11 mouse cellular contexts compared by ENCODE assay signal in the genomic region with DNA sequence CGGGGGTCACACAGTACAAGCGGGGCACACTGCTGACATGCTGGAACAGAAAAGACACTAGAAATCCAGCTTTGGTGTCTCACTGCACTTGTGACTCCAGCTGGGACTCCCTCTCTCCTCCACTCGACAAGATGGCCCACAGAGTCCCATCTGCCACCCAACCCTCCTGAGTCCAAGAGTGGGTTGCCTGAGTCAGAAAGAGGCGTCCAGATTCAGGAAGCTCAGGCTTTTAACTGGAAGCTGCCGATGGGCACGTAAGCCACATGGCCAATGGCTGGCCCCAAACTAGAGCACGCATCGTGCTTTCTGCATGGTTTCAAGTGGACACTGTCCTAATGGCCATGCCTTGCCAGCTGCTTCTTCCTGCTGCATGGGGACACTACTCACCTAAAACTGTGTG.
DNase-seq lines count a peak whose midpoint lies in the region; ATAC-seq lines count a peak whose summit lies in the region.
"Had no signal": no experiment of that assay in that cellular context is flagged by ENCODE, and none has a peak within 500 bp of the region (broad histone marks: within the 10 kb centered on the region; RNA-seq: fewer than 3 reads in every experiment).

No protein-coding gene starts in this region.

- 90% methylated on average over 8 of the region's 8 CpGs for WGBS in kidney, embryonic 15.5 days
- WGBS in hindbrain, embryonic 15.5 days = 63% methylated on average over 8 of the region's 8 CpGs

- H3K9me3 ChIP-seq in kidney, embryonic 15.5 days (replicated peaks) = no peaks in the 10 kb centered on the region
- H3K9me3 ChIP-seq in hindbrain, embryonic 15.5 days = no peaks in the 10 kb centered on the region
- H3K9me3 ChIP-seq: heart, embryonic 13.5 days; limb, embryonic 13.5 days had no signal

- H3K27ac ChIP-seq in kidney, embryonic 15.5 days = 0 out of 2 replicates have a peak overlapping the region, but pooled peaks have one; percentile 7
- H3K27ac ChIP-seq in hindbrain, embryonic 15.5 days (replicated peaks) = 0 out of 2 replicates have a peak overlapping the region, but pooled peaks have one; percentile 2
- H3K27ac ChIP-seq: heart, embryonic 13.5 days had no signal

- H3K36me3 ChIP-seq in kidney, embryonic 15.5 days = peaks cover 17% of the 10 kb centered on the region
- H3K36me3 ChIP-seq in hindbrain, embryonic 15.5 days = no peaks in the 10 kb centered on the region; the same call in 1 of the 2 replicates

- H3K4me3 ChIP-seq in kidney, embryonic 15.5 days (replicated peaks) = no peak overlapping the region
- H3K4me3 ChIP-seq in hindbrain, embryonic 15.5 days = no peak overlapping the region
- H3K4me3 ChIP-seq: heart, embryonic 13.5 days; limb, embryonic 13.5 days had no signal

- no peaks in the 10 kb centered on the region for H3K27me3 ChIP-seq in kidney, embryonic 15.5 days
- H3K27me3 ChIP-seq in hindbrain, embryonic 15.5 days = no peaks in the 10 kb centered on the region
- H3K27me3 ChIP-seq: heart, embryonic 13.5 days had no signal

- ATAC-seq in kidney, embryonic 15.5 days (replicated peaks; ENCODE audit: low FRiP score) = no peak
- peak; percentile 52; the same call in 1 of the 2 replicates for ATAC-seq in cerebellum, adult (ENCODE audit: insufficient number of reproducible peaks, low FRiP score, low TSS enrichment)
- ATAC-seq in hindbrain, embryonic 15.5 days (ENCODE audit: low FRiP score, low read depth) = no peak
- ATAC-seq: CD4-positive, CD25-positive, alpha-beta regulatory T cell, adult 4 months had no signal

- no peak overlapping the region for H3K4me2 ChIP-seq in kidney, embryonic 15.5 days
- H3K4me2 ChIP-seq in hindbrain, embryonic 15.5 days = no peak overlapping the region
- H3K4me2 ChIP-seq: heart, embryonic 13.5 days; limb, embryonic 13.5 days had no signal

- H3K9ac ChIP-seq in kidney, embryonic 15.5 days = no peak overlapping the region
- no peak overlapping the region for H3K9ac ChIP-seq in hindbrain, embryonic 15.5 days
- H3K9ac ChIP-seq: heart, embryonic 13.5 days; limb, embryonic 13.5 days had no signal

- peaks cover 89% of the 10 kb centered on the region for H3K4me1 ChIP-seq in kidney, embryonic 15.5 days
- H3K4me1 ChIP-seq in hindbrain, embryonic 15.5 days (replicated peaks) = peaks cover 73% of the 10 kb centered on the region

- DNase-seq in kidney, postnatal 36 days = no peak
- peak; percentile 56 to 70 for DNase-seq in cerebellum, adult 18-20 months
- no peak for DNase-seq in right cerebral cortex, postnatal 4 days
- no peak for DNase-seq in ovary, adult 18-20 months (ENCODE audit: low spot score)
- DNase-seq: lung, adult 18-20 months had no signal

Comparison
In these comparisons a context has a peak if more than half of its experiments do, and no peak if none do; other contexts are left out.
1. DNase-seq: peak in cerebellum, adult 18-20 months (2 of 2); none in kidney, postnatal 36 days (0 of 2), right cerebral cortex, postnatal 4 days (single experiment) and ovary, adult 18-20 months (single experiment).